Mouse (Mus musculus) gastrocnemius, postnatal 10 days (tissue): ENCODE data around the gene Timm23. TPM values are rescaled to one million over a fixed set of nuclear protein-coding genes. Genes with fewer than 3 reads are reported as not detected.
A peak's percentile ranks its signal among the peaks of the same experiment; 100 is the strongest.
"Not testable (repeated sequence)": the region's sequence is repeated elsewhere in the genome, so short reads cannot be mapped to it uniquely, and the experiment has no call there.

Source experiments
- DNase-seq: peaks from one replicate; pipeline ENCODE4 v3.0.0; 2021; ENCODE audit warnings: mixed read lengths
- long read RNA-seq, 2 experiments: library from polyadenylated mRNA; stranded (forward); transcript quantifications; one replicate each; pipeline ENCODE4 v2.0.0; 2021
- total RNA-seq, 2 experiments: library from RNA; stranded (reverse); gene quantifications; 2 replicates each; pipeline ENCODE4 v1.2.3; 2021

The Timm23 gene
- 100 to 1,000 TPM; 144 to 169 TPM for total RNA-seq
- long read RNA-seq, experiment 1, transcript Timm23-201 (7 exons, 1,173 nt), result major isoform, 214 of 218 reads
- long read RNA-seq, experiment 1, partial matches to known transcripts, result 2 of 218 reads
- long read RNA-seq, experiment 1, other reads (novel, unspliced or antisense), result 2 of 218 reads
- long read RNA-seq, experiment 2, transcript Timm23-201 (7 exons, 1,173 nt), result major isoform, 334 of 343 reads
- long read RNA-seq, experiment 2, partial matches to known transcripts, result 1 of 343 reads
- long read RNA-seq, experiment 2, other reads (novel, unspliced or antisense), result 8 of 343 reads

DNA sequence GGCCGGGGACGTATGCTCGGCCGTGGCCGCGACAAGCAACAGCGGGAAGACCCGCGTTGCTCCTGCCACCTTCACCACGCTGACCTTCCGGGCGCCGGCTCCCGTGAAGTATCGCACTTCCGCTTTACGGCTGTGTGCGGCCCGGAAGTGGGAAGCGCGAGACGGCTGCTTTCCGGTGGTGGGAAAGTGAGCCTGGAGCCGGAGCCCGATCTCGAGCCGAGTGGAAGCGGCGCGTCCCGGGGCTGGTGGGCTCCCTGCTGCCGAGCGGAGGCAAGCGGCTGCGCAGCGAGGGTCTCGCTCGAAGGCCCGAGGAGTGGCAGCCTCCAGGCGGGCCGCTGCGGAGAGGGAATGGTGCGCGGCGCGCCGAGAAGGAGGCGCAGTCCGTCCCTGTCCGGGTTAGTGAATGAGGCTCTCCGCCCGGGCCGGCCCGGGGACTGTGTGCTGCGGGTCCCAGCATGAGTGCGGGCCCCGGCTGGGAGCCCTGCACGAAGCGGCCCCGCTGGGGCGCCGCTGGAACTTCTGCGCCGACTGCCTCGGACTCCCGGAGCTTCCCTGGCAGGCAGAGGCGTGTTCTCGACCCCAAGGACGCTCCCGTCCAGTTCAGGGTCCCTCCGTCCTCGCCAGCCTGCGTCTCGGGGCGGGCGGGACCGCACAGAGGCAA lies at the start of gene Timm23, which contains the start of gene Parg:
TSS of gene Timm23 (minus strand) at position 108 of the 661 bp plus-strand sequence.
TSS of gene Parg (plus strand) at position 159 of the 661 bp plus-strand sequence.
- peak; percentile 86 for DNase-seq

DNA sequence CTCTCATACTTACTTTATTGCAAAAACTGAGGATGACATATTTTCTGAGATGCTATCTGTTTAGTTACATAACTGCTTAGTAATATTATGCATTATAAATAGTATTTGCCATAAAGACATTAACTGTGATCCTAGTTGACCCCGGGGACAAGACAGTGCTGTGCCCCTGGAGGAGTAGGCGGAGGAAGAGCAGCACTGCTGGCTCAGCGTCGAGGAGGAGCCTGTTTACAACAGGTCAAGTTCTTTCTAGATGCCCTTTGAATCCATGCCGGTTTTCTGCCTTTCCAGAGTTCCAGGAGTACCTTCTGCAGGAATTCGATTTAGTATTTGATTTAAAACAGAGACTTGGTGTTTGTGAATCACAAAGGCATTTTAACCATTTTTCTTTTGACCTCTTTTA lies 47.9 kb upstream of the Timm23 start:
- DNase-seq, result no peak

DNA sequence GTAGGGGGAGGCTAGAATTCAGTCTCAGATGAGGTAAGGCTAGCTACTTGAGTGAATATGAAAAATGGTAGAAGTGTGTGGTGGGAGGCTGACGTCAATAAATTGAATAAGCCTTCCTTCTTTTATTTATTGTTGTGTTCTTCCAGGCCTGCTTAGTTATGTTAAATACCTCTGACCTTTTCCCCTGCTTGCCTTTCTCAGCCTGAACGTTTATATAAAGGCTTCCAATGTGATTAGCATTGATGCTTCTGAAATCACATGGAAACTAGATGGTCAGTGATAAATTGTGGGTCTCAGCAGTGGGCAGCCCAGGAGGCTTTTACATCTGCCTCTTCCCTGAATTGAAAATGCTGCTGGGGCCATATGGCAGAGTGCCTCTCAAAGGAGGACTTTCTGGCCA lies 44.3 kb upstream of the Timm23 start:
- no peak for DNase-seq

DNA sequence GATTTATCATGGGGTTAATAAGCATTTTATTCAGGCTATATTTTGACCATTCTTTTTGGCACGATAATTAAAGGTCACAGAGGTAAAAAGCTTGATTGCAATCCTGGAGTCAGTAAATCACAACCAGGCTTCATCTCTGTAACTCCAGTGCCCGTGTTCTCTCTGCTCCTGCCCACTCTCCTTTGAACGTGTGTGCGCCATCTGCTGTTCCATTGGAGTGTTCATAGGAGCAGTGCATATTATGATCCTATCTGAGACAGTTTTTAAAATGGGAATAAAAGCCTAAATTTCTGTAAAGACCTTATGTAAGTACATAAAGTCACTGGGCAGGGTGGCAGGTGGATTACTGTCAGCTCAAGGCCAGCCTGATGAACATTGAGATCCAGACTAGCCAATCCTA lies 40.7 kb upstream of the Timm23 start:
- no peak for DNase-seq

DNA sequence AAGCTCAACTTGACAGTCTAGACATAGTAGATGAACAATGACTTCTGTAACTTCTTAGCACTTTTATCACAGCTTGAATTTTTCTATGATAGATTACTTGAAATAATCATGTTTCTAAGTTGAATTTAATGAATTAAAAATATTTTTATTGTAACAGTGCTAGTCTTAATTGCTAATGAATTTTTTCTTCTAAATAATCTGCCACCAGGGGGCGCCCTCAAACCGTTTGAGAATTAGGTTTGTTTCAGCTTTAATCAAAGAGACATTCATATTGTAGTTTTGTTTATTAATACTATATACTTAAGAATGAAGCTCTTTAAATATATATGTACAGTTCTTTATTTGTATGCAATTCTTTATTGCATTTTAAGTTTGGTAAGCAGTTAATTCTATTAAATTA lies 27.3 kb upstream of the Timm23 start:
- DNase-seq, result peak; percentile 67

DNA sequence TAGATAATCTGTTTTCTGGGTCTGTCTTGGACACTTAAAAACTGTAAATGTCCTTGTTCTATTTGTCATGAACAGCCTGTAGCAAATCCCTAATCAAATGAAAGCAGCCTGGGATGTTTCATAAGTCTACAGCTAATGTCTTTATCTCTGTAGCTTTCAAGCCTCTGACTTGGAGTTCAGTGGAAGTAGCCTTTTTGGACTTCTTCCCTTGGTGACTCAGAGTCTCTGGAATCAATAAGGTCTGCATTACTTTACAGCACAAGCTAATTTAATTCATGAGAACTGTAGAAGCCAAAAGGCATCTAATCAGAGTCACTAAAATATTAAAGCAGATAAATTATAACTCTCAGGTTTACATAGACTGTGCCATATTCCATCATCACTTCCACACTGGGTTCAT lies 24.9 kb upstream of the Timm23 start:
- DNase-seq, result no peak

DNA sequence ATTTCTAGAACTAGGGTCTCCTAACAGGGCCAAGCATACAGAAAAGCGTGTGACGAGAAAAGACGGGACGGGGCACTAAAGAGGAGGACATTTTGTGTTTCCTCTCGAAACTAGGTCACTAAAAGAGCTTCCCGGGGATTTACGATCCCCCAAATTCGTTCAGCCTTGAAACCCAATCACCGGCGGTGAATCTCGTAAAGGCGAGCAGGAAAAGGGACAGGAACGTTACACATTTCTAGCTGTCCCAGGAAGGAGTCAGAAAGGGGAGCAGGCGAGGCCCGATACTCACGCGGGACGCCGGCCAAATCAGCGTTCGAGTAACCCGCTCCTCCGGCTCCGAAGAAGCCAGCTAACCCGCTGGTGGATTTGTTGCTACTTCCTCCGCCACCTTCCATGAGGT lies 344 bp downstream of the Timm23 start:
- DNase-seq, result peak; percentile 67

DNA sequence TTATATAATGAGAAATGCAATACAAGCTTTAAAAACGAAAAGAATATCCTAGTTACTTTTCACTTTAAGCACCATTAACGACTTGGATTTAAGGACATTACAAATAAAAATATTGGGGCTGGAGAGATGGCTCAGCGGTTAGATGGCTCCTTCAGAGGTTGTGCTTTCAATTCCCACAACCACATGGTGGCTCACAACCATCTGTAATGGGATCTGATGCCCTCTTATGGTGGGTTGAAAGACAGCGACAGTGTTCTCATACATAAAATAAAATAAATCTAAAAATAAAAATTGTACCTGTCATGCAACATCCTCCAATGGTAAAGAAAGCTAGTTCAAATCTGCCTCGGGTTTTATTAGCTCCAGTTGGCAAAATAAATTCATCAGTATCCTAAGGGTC lies 8.1 kb downstream of the Timm23 start:
- not testable (repeated sequence) for DNase-seq

DNA sequence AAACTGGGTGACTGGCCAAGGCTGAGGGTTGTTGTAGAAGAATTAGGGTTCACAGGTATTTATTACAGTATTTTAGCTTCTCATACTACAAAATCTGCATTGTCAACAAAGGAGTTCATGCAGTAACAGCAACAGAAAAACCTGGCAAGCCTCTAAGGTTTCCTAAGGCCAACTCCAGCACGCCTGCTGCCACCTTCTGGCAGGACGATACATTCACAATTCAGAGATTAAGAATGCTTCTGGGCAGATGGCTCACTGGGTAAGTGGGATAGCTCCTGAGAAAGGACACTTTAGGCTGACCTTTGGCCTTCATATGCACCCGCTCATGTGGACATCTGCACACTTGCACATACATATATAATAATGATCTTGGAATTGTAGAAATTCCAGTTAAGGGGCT lies 9.3 kb downstream of the Timm23 start:
- peak; percentile 44 for DNase-seq

DNA sequence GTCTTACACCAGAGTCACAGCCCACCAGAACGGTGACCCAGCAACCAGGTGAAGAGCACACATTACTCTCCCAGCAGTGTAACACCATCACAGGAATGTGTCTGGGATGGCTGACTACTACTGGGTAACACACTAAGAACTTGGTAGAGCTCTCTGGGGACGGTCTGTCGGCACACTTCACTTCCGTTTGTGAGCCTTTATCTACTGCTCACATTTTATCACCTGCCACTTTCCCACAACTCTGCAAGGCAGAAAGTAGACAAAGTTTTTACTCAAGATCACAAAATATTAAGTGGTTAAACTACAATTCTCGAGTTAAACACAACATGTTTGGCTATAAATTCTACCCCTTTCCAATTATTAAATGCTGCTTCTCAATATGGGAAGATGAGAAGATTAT lies 9.8 kb downstream of the Timm23 start:
- DNase-seq, result no peak

DNA sequence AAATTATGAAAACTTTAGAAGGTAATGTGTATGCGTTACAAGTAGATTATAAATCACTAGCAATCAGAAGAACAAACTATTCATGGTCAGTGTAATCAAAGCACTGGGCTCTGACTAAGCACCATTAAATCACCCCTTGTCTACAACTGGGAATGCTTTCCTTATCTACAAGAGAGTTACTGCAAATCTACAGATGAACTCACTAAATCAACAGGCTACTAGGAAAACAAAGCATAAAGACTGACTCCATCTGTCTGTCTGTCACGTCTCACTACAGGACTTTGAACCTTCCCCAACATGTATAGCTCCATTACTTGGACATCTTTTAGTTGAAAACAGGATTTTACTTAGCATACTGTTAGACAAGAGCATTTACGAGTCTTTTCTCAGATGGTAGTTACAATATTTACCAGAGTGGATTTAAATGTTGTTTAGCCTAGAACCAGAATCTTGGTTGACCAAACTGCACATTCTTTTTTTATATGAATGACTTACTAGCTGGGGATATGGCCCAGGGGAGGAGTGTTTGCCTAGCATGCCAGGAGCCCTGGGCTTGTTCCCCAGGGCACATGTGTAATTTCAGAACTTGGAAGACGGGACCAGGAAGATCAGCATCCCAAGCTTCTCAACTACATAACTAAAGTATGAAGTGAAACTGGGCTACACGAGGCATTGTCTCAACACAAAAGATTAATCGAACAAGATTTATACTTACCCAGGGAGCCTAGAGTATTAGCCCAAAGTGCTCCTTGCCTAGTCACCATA lies 10.9 kb downstream of the Timm23 start:
- no peak for DNase-seq

DNA sequence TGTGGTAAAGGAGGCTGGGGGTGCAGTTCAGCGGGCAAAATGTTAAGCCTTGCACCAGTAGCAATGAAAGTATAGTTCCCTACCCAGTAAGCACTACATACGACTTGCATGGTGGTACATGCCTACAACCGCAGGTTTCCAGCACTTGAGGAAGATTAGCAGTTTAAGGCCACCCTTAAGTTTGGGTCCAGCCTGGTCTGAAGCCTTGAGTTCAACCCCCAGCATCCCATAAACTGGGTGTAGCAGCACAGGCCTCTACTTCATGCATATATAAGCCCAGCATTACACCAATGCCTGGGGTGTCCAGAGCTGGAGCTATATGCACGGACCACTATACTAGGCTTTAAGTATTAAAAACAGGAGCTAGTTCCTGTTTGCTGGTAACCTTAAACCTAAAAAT lies 17.9 kb downstream of the Timm23 start:
- no peak for DNase-seq

DNA sequence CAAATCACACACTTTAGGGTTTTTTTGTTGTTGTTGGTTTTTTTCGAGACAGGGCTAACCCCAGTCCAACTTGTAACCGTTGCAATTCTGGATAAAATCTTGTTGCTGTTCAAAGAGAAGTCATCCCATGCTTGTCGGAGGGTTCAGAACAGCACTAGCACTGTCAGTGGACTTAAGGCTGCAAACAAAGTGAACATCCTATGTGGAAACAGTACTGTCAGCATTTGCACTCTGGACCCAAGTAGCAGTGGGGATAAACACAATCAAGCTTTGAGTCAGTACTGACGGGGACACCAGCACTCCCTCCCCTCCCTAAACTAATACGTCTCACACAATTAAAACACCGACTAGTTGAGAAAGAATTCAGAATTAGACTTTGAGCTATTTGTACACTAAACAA lies 20.8 kb downstream of the Timm23 start:
- DNase-seq, result no peak

DNA sequence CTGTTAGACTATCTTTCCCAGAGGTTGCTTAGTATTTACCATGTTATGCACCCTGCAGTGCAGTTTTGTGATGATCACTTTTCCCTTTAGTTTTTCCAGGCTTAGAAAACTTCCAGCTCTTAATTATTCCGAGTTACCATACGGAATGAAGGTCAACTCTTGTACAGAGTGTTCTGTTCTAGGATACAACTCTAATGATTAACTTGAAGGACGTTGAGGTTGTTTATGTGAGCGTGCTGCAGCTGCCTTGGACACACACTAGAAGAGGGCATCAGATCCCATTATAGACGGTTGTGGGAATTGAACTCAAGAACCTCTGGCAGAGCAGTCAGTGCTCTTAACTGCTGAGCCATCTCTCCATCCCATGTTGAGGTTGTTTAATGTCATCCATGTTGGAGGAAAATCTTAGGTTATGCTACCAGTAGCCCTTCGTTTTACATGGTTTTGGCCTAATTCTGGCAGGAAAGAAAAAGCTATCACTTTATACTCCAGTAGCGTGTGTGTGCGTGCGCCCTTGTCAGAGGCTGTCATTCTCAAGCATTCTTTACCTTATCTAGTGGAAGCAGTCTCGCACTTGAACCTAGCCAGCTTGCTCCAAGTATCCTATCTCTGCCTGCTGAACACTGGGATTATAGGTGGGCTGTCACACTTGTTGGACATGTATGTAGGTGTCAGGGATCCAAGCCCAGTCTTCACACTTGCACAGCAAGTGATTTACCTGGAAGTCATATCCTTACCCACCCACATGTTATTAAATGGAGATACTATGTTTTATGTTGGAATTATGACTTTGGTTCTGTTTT lies 22.1 kb downstream of the Timm23 start:
- DNase-seq, result no peak

DNA sequence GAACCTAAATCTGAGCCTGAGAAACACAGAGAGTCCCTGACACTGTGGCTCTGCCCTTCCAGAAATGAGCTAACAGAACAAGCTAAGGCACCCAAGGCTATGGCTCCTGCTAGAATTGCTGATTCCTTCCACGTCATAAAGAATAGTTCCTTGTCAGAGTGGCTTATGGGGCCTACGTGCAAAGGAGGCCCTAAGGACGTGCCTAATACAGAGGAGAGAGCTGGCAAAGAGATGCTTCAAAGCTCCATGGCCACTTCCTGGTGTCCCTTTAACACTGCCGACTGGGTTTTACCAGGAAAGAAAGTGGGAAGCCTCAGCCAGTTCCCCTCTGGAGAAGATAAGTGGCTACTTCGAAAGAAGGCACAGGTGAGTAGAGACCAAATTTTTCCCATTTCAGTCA lies 25.1 kb downstream of the Timm23 start:
- not testable (repeated sequence) for DNase-seq

DNA sequence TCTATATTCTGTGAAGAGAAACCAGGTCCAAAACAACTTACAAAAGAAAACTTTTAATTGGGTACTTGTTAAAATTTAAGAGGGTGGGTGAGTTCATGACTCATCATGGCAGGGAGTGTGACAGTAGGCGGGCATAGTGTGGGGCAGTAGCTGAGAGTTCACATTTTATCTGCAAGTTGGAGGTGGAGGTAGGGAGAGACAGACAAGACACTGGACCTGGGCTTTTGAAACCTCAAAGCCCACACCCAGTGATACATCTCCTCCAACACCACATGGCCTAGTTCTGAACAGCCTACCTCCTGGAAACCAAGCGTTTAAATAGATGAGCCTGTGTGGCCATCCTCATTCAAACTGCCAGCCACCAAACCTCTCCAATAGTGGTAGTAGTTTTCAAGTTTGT lies 26.4 kb downstream of the Timm23 start:
- no peak for DNase-seq

DNA sequence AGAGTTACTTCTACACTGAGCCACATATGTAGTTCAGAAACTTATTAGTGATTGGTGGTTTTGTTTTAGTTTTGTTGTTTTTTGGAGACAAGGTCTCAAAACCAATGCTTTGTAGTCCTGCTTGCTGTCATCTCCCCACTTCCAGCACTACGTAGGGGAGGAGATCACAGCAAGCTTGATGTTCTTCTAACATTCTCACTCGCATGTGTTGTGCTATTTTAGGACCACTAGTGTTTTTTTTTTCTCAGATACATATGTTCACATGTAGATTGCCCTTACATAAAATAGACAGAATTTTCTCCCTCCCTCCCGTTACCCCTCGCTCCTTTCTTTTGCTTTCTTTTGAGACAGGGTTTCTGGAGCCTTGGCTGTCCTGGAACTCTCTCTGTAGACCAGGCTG lies 31.6 kb downstream of the Timm23 start:
- no peak for DNase-seq

DNA sequence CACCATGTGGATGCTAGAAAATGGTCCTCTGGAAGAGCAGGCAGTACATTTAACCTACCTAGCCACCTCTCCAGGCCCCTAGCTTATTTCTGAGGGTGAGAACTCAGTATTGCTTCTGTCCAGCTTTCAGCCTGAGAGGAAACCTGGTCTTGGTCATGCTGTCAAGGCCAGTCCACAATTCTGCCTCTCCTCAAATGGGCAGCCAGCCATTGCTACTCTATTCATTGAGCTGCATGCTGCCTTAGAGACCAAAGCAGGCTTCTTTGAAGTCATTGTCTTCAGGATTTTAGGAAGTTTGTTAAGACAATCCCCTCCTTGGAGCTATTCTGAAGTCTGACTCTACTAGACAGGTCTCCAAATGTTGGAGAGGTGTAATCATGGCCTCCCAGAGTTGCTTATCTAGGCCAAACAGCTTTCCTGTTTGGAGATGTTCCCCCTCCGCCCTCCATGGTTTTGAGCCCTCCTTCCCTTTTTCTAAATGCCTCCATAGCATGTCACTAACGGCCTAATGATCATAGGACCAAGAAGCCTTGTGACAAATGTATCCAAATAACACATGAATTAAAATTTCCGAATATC lies 33.0 kb downstream of the Timm23 start:
- no peak for DNase-seq

DNA sequence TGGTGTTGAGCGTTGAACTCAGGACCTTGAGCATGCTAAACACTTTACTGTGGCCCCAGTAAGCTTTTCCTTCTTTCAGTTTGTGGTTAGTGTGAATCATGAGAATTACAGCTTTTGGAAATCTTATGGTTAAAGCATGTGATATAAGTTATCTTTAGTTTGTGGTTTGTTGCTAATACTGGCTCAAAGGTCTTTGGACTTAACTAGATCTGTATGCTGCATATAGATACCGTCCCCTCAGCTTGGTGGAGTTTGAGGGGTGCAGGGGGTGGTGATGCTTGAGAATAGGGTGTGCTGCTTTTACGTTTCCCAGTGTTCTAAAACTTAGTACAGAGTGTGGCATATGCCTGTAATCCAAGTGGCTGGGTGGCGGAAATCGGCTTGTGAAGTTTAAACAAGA lies 34.4 kb downstream of the Timm23 start:
- DNase-seq, result no peak

DNA sequence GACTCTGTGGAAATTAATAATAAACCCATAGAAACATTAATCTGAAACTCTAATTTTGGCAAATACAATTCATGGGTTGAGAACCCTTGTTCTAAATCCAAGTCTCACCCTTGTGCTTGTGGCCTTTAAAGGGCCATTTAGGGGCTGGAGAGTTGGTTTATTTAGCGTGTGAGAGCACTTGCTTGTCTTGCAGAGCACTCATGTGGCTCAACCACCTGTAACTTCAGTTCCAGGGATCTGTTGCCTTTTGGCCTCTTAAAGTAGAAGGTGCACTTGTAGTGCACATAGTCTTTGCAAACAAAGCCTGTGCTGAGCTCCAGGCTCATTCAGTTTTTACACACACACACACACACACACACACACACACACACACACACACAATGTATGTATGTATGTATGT lies 34.9 kb downstream of the Timm23 start:
- DNase-seq, result no peak

DNA sequence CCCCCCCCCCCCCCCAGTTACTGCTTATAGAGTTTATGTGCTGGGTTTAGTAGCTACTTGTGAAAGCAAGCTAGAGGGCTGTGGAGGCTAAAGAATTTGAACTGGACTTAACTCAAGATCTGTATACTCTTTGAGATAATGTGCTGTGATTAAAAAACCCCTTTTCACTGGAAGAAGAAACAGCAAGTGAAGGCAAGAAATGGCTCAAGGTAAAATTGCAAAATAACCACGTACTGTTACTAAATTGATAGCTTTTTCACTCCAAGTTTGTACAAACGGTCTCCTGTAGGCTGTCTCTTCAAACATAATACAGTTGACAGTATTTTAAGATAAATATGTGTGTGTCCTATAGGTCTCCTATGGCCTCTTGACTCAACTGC lies 35.6 kb downstream of the Timm23 start:
- no peak for DNase-seq
